Mouse (Mus musculus) adrenal gland, adult 8-10 months (tissue): ENCODE data around the gene Pycard. TPM values are rescaled to one million over a fixed set of nuclear protein-coding genes. Genes with fewer than 3 reads are reported as not detected.
A peak's percentile ranks its signal among the peaks of the same experiment; 100 is the strongest.
"Not testable (repeated sequence)": the region's sequence is repeated elsewhere in the genome, so short reads cannot be mapped to it uniquely, and the experiment has no call there.

Experiments
- DNase-seq: peaks from one replicate; pipeline ENCODE4 v3.0.0; 2022
- total RNA-seq, 4 experiments: library from RNA; stranded (reverse); gene quantifications; 2 replicates each; pipeline ENCODE4 v1.2.4; 2022

Pycard gene
- total RNA-seq, 4 experiments from 2014 or later = 4.0 to 5.8 (median 4.5) TPM

DNA sequence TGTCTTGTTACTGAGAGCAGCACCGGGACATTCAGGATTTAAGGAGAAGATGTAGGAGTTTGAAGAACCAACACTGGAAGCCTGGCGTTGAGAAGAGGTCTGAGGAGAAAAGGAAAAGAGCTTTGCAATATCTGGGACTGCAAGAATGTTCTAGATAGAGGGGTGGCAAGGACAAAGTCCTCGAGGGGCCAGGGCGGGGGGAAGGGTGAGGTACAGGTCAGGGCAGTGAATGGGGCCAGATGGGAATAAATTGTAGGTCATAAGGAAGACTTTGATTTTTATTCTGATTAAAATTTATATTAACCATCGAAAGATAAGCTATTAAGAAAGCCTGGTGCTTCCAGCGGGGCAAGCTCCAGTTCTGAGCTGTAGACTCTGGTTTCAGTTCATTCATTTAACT, 9.4 kb upstream of the Pycard start:
- DNase-seq = no peak

DNA sequence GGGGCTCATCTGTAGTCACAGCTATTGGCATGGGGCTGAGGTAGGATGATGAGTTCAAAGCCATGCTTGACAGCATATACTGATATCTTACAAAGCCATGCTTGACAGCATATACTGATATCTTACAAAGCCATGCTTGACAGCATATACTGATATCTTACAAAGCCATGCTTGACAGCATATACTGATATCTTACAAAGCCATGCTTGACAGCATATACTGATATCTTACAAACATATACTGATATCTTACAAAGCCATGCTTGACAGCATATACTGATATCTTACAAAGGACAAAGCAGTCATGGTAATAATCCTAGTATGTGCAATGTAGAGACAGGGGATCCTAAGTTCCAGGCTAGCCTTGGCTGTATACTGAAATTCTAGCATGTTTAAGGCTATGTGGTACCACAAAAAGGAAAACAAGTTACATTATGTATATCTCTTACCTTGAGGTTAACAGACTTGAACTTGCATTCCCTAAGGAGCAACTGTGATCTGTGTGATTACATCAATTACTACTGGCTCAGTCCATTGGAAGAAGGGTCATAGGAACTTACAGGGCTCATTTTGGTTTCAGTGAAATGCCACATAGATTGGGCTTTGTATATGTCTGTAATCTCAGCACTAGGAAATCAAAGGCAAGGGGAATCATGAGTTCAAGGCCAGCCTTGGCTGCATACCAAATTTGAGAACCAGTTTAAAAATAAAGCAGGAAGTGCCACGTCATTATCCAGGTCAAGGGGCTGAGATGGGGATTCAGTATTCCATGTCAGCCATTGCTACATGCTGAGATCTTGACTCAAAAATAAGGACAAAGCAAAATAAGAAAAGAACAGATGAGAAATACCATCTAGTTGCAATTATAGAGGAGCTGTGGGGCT, 6.6 kb upstream of the Pycard start:
- DNase-seq = peak; percentile 37

DNA sequence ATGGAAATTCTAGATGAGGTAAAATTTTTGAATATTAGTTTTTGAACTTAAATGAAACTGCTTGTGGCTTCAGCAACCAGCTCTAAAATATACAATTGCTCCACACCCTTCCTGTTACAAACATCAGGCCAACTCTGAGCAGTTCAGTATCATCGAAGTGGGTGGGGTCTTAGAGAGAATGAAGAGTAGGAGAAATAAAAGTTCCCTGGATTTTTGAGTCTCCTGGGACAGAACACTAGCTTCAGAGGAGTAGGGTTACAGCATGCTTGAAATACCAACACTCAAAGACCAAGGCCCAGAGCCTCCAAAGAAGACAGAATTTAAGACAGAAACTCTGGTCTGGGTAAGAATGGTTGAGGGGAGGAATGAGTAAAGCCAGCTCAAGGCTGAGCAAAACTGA, 5.8 kb upstream of the Pycard start:
- no peak for DNase-seq

DNA sequence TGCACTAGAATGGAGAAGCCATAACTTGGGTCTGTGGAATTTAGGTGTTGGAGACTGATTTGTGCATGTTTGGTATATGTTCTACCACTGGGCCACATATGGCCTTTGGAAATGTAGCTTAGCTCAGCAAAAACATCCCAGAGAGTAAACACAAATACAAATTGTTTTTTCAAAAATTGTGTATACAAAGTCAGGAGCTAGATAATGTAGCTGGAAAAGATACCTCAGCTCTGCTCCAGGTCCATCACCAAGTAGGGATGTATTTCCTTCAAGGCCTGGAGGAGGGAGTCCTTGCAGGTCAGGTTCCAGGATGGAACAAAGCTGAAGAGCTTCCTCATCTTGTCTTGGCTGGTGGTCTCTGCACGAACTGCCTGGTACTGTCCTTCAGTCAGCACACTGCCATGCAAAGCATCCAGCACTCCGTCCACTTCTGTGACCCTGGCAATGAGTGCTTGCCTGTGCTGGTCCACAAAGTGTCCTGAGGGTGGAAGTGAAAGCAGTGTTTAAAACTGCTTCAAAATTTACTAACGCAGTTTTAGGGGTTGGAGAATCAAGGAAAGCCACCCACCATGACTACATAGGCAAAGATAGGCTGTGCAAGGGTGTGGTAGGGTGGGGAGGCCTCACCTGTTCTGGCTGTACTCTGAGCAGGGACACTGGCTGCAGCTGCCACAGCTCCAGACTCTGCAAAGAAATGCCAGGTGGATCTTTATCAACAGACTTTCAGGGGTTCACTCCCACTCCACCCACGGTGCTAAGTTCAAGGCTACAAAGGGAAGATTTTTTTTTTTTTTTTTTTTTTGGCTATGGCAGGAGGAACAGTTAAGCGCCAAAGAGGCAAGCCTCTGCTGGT, 953 bp downstream of the Pycard start:
- DNase-seq = no peak

DNA sequence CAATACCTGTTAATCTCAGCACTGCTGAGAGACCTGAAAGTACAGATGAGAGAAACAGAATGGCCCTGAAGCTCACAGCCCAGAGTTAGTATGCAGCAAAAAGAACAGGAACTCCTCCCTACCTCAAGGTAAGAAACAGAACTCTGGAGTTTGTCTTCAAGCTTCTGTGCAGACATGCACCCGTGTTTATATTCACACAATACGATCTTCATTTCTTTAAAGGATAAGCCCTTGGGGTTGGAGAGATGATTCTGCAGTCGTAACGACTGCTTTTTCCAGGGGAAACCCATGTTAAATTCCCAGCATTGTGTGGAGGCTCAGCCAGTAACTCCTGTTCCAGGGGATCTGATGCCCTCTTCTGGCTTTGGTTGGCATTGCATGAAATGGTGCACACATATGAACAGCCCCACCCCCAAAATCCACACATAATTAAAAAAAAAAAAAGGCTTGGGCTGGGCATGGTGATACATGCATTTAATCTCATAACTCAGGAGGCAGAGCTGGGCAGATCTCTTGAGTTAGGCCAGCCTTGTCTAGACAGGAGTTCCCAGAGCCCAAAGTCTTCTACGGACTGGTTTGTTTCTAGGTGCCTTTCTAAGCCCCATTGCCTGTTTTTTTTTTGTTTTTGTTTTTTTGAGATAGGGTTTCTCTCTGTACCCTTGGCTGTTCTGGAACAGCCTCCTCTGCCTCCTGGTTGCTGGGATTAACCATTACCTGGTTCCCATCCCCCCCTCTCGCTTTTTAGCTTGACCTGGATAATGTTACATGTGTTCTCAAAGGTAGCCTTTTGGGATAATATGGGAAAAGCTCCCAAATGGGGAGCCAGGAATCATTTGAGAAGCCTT, 1.8 kb downstream of the Pycard start:
- DNase-seq = peak; percentile 47

DNA sequence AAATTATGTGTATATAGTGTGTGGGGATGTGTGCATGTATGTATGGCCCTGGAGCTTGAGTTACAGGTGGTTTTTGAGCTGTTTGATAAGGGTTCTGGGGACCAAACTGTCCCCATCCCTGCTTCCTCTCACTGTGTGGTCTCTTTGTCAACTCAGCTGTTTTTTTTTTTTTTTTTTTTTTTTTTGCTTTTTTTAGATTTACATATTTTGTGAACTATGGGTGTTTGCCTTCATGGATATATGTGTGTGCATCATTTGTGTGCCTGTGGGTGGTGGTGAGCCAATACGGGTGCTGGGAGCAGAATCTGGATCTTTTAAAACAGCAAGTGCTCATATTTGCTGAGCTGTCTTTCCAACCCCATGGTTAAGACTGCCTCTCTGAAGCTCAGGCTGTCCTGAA, 4.8 kb downstream of the Pycard start:
- no peak for DNase-seq

DNA sequence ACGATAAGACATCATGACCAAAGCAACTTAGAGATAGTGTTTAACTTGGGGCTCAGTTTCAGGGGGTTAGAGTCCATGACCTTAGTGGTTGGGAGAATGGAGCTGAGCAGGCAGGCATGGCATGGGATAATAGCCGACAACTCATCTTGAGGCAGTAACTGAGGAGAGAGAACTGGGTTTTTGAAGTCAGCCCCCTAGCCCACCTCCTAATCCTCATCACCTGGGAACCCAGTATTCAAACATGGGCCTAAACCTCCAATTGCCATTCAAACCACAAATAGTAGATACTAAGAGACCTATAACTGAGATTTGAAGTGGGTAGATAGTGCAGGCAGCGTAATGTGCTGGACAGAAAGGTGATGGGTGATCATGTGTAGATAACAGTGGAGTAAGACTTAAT, 13.1 kb downstream of the Pycard start:
- no peak for DNase-seq

DNA sequence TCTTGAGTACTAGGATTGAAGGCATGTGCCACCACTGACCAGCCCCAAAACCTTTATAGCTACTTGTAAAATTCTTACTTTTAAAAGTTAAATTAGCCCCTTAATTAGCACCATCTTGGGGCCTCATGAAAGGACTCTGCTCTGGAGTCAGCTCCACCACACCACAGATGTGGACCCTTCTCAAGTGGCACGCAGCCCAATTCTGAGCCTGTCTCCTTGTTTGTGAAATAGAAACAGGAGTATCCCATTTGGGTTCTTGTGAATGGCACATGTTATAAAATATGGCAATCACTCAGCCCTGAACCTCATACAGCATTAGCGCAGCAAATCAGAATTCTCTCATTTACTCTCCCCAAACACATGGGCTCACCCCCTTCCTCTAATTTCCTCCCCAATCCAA, 14.8 kb downstream of the Pycard start:
- no peak for DNase-seq

DNA sequence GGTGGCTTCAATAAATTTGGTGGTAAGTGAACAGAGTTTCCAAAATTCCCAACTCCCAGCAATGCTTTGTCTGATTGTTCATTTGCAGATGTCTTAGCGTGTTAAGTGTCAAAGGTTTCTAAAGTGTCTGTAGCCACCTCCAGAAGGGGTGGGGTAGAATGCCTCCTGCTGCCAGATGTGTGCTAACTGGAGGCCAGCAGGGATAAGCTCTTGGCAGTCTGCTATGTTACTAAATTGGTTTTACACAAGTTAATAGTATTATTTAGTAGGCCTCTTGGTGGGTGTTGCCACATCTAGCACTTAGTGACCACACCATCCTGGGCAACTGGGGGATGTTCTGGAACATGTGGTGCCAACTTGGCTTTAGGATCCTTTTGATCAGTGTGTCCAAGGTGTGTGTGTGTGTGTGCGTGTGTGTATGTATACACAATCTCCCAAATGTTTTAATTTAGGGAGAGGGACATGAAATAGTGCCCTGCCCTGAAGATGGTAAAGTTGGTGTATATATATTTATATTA, 19.2 kb downstream of the Pycard start:
- no peak for DNase-seq

DNA sequence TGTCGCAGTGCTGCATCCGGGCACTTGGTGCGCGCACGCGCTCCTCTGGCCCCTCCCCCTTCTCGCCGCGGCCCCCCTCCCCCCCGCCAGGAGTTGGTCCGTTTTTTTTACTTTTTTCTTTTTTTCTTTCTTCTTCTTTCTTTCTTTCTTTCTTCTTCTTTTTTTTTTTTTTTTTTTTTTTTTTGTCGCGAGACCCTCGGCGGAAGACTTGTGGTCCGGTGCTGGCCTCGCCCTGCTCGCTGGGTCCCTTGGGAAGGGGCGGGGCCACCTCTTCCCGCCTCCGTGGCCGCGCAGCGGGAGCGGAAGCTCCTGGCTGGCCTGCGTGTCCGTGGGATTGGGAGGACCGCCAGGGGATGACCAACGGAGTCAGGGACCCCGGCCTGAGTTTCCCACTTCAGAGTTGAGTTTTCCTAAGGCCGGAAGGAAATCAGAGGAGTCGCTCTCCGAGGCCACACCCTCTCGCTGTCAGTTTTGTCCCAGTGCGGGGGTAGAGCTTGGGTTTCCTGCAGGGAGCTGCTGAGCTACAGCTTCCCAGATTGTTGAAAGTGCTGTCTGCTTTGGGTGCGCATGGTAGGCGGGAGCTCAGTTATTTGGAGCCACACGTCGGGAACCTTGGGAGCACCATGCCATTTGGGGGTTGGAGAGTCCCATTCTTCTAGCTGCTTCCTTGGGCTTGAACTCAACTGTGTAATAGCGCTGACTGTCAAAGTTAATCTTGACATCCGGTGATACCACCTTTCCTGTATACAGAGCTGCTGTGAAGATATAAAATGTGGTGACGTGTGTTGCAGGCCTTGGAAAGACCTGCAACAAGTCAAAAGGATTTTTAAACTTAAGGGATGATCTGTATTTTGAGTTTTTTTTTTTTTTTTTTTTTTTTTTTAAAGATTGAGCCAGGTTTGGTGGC, 25.5 kb downstream of the Pycard start:
- peak; percentile 73 for DNase-seq

DNA sequence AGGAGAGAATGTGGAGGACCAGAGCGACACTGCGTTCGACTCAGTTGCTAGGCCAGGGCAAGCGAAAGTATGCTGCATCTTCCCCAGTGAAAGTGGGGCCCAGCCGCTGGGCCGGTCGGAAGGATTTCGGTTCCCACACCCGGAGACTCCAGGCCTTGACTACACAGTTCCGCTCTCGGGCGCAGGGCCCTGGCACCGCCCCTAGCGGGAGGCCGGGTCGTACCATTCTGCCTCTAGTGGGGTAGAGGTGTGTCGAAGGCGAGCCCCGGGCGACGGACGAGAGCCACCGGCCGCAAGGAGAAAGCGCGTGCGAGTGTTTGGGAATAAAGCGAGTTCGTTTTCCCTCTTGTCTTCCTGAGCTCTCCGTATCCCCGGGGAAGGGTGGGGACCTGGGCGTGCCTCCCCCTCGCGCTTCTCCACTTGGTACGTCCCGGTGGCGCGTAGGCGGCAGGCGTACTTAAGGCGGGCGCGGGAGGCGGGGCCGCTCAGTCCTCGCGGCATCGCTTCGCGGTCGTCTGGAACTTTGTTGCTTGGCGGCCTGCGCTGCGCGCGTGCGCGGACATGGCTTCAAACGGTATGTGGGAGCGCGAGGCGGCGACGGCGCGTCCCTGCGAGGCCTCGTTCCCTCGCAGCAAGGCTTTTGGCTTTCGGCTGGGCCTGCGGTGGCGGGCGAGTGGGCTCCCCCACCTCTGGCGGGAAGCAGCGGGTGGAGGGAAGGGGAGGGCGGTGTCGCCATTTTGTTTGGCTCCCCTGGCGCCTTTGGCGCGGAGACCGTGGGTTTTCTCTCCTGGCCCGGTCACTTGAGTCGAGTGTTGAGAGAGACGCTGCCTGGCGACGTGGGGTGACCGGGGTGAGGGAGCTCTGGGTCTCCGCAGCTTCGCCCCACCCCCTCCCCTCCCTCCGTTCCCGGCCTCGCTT, 26.4 kb downstream of the Pycard start, which contains the start of gene Fus:
Fus (plus strand) TSS at position 454 of the 918 bp plus-strand sequence.
- DNase-seq = peak; percentile 90

DNA sequence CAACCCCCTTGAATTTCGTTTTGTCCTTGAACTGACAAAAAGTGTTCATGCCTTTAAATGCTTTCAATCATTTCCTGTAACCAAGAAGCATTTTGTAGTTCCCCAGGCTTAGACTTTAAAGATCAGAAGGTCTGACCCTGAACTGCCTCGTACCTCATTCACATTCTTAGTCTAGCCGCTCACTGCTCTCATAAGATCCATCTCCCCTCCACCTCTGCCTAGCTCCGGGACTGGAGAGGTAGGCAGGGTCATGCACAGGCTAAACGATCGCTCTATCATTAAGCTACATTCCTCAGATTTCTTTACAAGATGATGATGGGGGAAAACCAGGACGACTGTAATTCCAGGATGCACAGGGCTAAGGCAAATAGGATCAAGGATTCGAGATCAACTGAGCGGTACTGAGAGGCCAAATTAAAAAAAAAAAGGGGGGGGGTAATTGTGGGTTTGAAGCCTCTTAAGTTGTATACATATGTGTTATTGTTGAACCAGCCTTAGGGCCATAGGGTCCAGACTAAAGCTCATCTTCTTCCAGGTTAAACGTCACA, 27.2 kb downstream of the Pycard start:
- DNase-seq = peak; percentile 13

DNA sequence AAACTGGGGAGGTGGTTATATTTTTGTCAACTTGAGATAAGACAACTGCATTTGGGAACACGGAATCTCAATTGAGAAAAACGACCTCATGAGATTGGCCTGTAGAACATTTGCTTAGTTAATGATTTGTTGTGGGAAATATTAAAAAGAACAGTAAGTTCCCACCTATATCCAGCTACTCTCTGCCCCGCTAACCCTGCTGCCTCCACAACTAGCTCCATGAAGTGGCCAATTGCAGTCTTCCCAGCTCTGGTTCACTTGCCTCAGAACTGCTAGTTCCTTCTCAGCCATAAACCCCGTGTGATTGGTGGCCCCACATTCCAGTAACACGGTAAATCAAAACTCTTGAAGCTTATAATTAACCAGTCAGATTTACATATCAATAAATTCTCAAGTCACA, 34.3 kb downstream of the Pycard start:
- DNase-seq = no peak

DNA sequence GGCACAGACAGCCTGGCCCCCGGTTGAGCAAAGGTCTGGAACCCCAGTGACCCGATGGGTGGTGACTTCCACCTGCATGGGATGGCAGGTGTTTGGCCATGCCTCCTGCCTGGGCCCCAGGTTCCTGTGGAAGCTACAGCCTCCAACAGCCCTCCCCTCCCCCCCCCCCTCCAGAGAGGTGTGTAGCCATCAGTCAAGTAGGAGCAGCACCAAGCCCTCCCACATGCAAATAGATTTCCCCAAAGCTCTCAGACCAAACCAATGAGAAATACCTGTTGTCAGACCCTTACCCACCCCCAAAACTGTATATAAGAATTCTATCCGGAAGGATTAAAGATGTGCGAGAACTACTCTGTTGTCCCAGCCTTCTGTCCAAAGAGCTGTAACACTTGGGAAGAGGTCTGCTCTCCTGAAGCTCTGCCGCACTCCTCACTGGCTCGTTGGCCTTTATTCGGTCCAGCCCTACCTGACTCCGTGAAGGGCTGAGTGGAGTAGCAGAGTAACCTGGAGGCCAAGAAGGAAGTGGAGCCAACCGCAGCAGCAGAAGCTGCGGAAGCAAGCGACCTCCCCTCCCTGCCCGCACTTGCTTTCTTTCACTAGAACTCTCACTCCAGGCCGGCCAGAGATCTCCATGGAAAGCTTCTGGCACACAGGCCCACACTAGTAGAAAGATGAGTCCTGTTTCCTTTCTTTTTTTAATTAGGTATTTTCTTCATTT, 40.6 kb downstream of the Pycard start:
- DNase-seq = no peak

DNA sequence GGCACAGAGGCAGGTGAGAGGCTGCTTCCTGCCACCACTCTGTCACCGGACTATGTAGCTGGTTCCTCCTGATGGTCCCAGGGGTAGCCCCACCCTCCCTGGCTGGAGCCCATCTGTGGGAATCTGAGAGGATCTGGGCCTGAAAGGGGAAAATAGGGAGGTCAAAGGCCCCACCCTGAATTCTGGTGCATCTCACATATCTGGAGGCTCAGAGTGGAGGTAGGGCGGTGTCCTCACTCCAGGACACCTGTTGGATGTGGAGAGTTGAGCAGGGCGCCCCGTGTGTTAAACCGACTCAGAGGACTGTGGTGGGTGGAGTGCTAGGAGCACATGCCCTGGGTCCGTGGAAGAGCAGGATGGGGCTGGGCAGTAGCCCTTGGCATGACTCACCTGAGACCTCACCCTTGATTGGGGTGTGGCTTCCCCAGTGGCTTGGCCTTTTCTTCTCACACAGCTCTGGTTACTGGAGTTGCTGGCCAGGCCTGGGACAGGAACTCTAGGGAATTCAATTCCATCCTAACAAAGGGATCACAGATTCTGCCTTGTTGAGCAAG, 47.1 kb downstream of the Pycard start, which contains the start of gene Prss36:
Prss36 (minus strand) TSS at position 256 of the 554 bp plus-strand sequence.
- DNase-seq = no peak

DNA sequence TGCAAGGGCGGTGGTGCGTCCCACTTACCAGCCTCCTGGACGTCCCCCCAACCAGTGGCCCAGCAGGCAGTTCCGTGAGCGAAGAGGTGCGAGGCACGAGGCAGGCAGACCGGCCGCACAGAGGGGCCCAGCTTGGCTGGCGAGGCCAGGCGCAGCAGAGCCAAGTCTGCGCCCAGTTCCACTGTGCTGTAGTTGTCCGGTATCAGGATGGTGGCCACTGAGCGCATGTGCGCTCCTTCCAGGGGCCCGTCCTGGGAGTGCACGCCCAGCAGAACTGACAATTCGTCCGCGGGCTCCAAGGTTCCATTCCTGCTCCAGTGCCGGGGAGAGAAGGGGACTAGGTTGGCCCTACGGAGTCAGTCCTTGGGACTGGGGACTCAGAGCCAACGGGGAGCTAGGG, 49.1 kb downstream of the Pycard start:
- no peak for DNase-seq

DNA sequence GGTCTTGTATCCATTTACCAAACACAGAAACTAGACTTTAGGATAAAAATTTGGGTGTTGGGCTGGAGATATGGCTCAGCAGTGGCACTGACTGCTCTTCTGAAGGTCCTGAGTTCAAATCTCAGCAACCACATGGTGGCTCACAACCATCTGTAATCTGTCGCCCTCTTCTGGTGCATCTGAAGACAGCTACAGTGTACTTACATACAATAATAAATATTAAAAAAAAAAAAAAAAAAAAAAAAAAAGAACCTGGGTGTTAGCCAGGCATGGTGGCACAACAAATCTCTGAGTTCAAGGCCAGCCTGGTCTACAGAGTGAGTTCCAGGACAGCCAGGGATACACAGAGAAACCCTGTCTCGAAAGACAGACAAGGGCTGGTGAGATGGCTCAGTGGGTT, 51.6 kb downstream of the Pycard start:
- DNase-seq = not testable (repeated sequence)
